Mouse (Mus musculus) brain, embryonic 14.5 days (tissue): ENCODE measurements at regions not wholly inside any gene's neighbourhood (a gene's known extent, or its start where the extent isn't known, plus 50 kb on each side); places are given as distances from the start of the nearest gene placed in this dataset.

ENCODE experiments used
- CTCF ChIP-seq: fragments of 200-500 bp; IDR thresholded peaks from 2 replicates; pipeline ENCODE4 v1.5.1; 2012; ENCODE audit warnings: inconsistent platforms, mild to moderate bottlenecking, moderate library complexity, borderline replicate concordance; ENCODE audit not compliant: insufficient read depth, insufficient read length; ENCODE audit errors: extremely low read depth
- POLR2A ChIP-seq: fragments of 200-500 bp; IDR thresholded peaks from 2 replicates; pipeline ENCODE4 v1.6.1; 2012; ENCODE audit warnings: mild to moderate bottlenecking, inconsistent platforms, borderline replicate concordance; ENCODE audit not compliant: poor library complexity, insufficient read depth, insufficient read length, severe bottlenecking; ENCODE audit errors: extremely low read depth

DNA sequence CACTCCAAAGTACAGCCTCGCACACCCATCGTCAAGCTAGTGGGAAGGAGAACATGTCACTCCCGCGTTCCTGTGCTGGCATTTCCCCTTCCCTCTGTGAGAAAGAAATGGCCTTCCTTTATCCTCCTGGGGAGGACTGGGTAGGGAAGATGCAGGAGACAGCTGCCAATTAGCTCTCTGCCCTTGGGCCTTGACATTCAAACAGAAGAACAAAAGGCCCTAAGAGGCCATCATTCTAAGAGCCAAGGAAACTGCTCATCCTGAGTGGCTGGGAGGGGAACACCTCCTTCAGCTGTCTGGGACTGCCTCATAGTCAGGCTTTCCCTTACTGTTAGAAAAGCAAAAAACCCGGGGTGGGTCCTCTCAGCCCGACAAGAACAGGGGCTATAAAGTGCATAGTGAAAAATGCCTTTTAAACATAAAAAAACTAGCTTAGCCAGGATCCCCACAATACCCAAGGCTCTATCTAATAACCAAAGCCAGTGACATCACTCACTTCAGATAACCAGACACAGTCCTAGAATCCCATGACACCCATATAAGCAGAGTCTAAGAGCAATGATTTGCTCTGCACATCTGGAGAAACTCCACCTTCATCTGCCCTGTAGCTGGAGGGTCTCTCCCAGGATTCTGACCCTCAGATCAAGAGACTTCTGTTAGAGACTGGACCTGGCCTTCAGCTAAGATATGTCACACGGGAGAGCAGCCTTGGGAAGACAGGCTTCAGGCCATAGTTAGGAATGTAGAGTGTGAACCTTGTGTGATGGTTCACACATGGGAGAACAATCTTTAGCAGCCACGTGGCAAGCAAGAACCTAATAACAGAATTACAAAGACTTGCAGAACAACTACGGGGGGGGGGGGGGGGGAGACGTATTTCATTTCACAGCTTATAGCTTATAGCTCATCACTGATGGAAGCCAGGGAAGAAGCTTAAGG, 107.1 kb downstream of the Fgf18 start:
- TF ChIP-seq POLR2A (no peak), CTCF (no peak)
